Mouse (Mus musculus) urinary bladder, postnatal 36 days (tissue): ENCODE results near the gene Slc22a19.
"Not testable (repeated sequence)": the region's sequence is repeated elsewhere in the genome, so short reads cannot be mapped to it uniquely, and the experiment has no call there.

ENCODE experiments used
- DNase-seq, 2 experiments: peaks; one replicate each; pipeline ENCODE4 v3.0.0; 2022; ENCODE audit warnings: low spot score in 2 of 2, mixed read lengths in 1 of 2

Gene Slc22a19

GRCm38 (mm10) chr19:7711148-7711547 is at the start of gene Slc22a19:
TSS of gene Slc22a19 (minus strand) at chr19:7711310.
- no peak for DNase-seq

- DNase-seq = not testable (repeated sequence)
Measured at GRCm38 (mm10) chr19:7753371-7753770, 42.3 kb upstream of the Slc22a19 start.

- DNase-seq = peak in 1 of 2 experiments; percentile 5
Measured at GRCm38 (mm10) chr19:7729543-7729942, 18.4 kb upstream of the Slc22a19 start.

GRCm38 (mm10) chr19:7693104-7693503 is 18.0 kb downstream of the Slc22a19 start:
- not testable (repeated sequence) for DNase-seq

GRCm38 (mm10) chr19:7691259-7691658 is 19.9 kb downstream of the Slc22a19 start:
- DNase-seq = no peak

GRCm38 (mm10) chr19:7687988-7688387 is 23.1 kb downstream of the Slc22a19 start:
- no peak for DNase-seq

- DNase-seq = no peak
Measured at GRCm38 (mm10) chr19:7672033-7672432, 39.1 kb downstream of the Slc22a19 start.

GRCm38 (mm10) chr19:7648913-7649666 is 62.0 kb downstream of the Slc22a19 start:
- no peak for DNase-seq

GRCm38 (mm10) chr19:7633786-7634185 is 77.3 kb downstream of the Slc22a19 start:
- no peak for DNase-seq

- no peak for DNase-seq
Measured at GRCm38 (mm10) chr19:7633021-7633420, 78.1 kb downstream of the Slc22a19 start.
